Mouse (Mus musculus) R1 (cell line): ENCODE measurements at regions not wholly inside any gene's neighbourhood (a gene's known extent, or its start where the extent isn't known, plus 50 kb on each side); places are given as distances from the start of the nearest gene placed in this dataset.

Source experiments
- DNase-seq: peaks from one replicate; pipeline ENCODE4 v3.0.0-alpha.2; 2018; ENCODE audit warnings: low read depth, low spot score

DNA sequence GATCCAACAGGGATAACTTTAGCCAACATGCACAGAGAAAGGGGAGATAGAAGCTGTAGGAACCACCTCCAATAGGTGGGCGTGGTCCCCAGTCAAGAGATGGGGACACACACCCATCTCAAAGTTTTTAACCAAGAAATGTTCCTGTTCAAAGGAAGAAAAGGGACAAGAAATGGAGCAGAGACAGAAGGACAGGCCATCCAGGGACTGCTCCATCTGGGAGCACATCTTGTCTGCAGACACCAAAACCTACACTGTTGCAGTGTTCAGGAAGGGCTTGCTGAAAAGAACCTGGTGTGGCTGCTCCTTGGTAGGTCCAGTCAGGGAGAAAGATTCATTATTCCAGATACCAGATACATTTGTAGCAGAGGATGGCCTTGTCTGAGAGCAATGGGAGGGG is 676.5 kb upstream of the Foxg1 start:
- no peak for DNase-seq

DNA sequence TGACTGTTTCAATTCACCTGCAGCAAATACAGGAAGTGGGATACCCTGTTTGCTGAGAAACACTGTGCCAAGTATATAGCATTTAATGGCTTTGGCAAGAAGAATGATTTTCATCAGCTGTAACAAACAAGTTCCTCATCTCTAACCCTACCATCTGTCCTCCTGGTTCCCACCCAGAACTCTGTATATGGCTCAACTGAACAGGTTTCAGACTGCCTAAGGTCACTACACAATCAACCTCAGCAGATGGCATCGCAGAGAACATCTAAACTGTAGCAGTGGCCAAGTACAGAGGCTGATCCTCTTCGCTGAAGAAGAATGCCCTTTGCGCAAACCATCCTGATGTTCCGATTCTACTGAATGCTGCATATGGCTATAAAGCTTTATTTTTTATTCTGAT is 668.8 kb upstream of the Foxg1 start:
- DNase-seq: no peak

DNA sequence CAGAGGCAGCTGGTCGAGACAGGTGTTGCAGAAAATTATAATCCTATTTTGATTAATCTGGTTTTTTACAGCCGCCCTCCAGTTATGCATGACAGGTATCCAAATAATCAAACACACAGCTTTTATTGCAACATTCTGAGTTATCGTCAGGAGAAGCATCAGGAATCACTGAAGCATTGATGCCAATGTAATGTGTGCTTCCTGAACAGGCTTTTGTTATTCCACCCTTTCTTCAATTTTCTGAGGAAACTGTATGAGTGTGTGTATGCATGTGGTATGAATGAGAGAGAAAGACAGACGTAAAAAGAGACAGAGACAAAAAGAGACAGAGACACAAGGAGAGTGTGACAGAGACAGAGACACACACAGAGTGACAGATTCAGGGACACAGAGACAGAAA is 652.6 kb upstream of the Foxg1 start:
- DNase-seq: no peak

DNA sequence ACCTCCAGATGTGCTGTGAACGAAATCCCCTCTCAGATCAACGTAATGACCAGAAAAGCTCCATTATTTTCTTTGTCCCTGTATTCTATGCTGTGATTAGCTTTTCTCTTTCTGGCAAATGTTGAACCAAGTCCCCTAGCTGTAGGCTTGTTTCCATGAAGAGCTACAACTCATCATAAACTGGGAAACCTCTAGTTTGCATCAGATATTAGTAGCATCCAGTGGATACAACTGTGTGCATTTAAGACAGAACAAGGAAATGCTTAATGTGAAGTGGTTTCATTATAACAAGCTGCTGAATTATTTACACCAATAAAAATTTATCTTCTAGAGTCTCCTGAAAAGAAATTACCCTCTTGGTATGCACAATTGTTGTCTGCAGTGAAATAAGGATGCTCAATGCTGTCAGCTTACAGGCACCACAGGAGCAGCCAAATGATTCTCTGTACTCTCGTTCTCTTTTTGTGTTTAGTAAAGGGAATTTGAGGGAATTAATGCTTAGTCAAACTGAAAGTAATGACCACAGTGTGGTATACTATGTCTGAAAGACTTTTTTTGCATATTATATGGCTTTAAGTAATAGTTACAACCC is 623.6 kb upstream of the Foxg1 start:
- DNase-seq: no peak
